Mouse (Mus musculus) hindbrain, embryonic 15.5 days (tissue): ENCODE measurements around the gene B3galt6. TPM values are rescaled to one million over a fixed set of nuclear protein-coding genes. Genes with fewer than 3 reads are reported as not detected.

ENCODE experiments used
- ATAC-seq: fragments of 200-750 bp; cut with Nextera tagmentation; 2 replicates; pipeline ENCODE4 v1.8.0; 2017; ENCODE audit warnings: low read depth, moderate number of reproducible peaks, moderate TSS enrichment; ENCODE audit not compliant: low FRiP score
- H3K27ac ChIP-seq: fragments of 300-500 bp; sonication (generic); replicated peaks from 2 replicates; pipeline ENCODE4 v1.5.1; 2015; ENCODE audit warnings: mild to moderate bottlenecking, inconsistent platforms
- H3K27me3 ChIP-seq: fragments of 300-500 bp; sonication (generic); 2 replicates; pipeline ENCODE4 v1.6.1; 2015; ENCODE audit warnings: control low read depth, inconsistent platforms
- H3K36me3 ChIP-seq: fragments of 300-500 bp; sonication (generic); 2 replicates; pipeline ENCODE4 v1.6.1; 2015; ENCODE audit warnings: control low read depth, inconsistent platforms
- H3K4me1 ChIP-seq: fragments of 300-500 bp; sonication (generic); replicated peaks from 2 replicates; pipeline ENCODE4 v1.6.1; 2015; ENCODE audit warnings: control low read depth, inconsistent platforms
- H3K4me2 ChIP-seq: fragments of 300-500 bp; sonication (generic); 2 replicates; pipeline ENCODE4 v1.6.1; 2015; ENCODE audit warnings: moderate library complexity, mild to moderate bottlenecking, inconsistent platforms
- H3K4me3 ChIP-seq: fragments of 300-500 bp; sonication (generic); 2 replicates; pipeline ENCODE4 v1.5.1; 2015; ENCODE audit warnings: mild to moderate bottlenecking, inconsistent platforms
- H3K9ac ChIP-seq: fragments of 300-500 bp; sonication (generic); 2 replicates; pipeline ENCODE4 v1.6.1; 2015; ENCODE audit warnings: inconsistent platforms
- H3K9me3 ChIP-seq: fragments of 300-500 bp; sonication (generic); 2 replicates; pipeline ENCODE4 v1.6.1; 2016; ENCODE audit warnings: control low read depth, inconsistent platforms
- WGBS: fragments of 180-500 bp; shearing (Covaris S2); methylation state at CpG from one replicate; pipeline ENCODE4 v1.1.7; 2015; 5-methylcytosine and 5-hydroxymethylcytosine counted together
- polyA plus RNA-seq: library from polyadenylated mRNA; unstranded; fragments of >200 nt; fragmentation: Nextera tagmentation; extraction: Ambion mirVana; gene quantifications from 2 replicates; pipeline ENCODE4 v1.2.1, GENCODE M21; 2015

B3galt6 gene
- 33.1 and 35.9 TPM in 2 replicates for polyA plus RNA-seq

DNA sequence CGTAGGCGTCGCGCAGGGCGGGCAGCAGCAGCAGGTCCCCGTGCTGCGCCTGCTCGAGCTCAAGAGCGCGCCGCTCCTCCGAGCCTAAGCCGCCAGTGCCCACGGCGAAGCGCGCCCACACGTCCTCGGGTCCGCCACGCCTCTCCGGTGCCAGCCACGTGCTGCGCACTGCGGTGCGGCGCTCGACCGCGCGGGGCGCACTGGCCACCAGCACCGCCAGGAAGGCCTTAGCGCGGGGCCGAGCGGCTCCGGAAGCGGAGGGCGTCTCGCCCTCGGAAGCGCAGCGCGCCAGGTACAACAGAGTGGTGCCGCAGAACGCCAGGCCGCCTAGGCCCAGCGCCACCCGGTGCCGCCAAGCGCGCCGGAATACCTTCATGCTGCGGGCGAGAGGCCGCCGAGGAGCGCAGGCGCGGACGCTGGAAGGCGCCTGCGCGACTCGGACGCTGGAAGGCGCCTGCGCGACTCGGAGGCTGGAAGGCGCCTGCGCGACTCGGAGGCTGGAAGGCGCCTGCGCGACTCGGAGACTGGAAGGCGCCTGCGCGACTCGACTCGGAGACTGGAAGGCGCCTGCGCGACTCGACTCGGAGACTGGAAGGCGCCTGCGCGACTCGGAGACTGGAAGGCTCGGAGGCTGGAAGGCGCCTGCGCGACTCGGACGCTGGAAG lies at the start of gene B3galt6, which contains the start of gene Sdf4:
Gene B3galt6, minus strand, starts transcription at position 409 of the 665 bp plus-strand sequence.
Gene Sdf4, plus strand, starts transcription at position 632 of the 665 bp plus-strand sequence.
- Histone ChIP-seq H3K4me2 (peak within 1 kb of the TSS; percentile 98), H3K9me3 (no peaks in the 10 kb centered on the region)
- WGBS, result under 1% methylated on average over 99 of the region's 99 CpGs

DNA sequence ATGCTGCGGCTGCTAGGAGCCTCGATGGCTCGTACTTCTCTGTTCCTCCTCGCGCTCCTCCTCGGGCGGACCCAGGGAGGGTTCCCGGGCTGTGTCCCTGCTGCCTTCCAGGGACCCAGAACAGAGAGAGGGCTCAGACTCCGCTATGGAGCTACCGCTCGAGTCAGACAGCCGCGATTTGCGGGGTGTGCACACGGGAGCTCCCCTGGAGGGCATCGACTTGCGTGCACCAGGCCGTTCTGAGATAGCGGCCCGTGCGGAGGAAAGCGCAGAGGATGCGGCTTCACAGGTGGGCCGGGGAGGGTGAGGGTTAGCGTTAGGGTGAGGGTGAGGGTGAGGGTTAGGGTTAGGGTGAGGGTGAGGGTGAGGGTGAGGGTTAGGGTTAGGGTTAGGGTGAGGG lies 42.5 kb upstream of the B3galt6 start:
- no peaks in the 10 kb centered on the region for H3K36me3 ChIP-seq
- H3K4me3 ChIP-seq, result peak overlapping the region; percentile 28
- H3K27ac ChIP-seq, result no peak overlapping the region
- 0 out of 2 replicates have a peak overlapping the region, but pooled peaks have one; percentile 2 for H3K9ac ChIP-seq
- peaks cover 19% of the 10 kb centered on the region for H3K27me3 ChIP-seq
- no peak for ATAC-seq
- no peaks in the 10 kb centered on the region for H3K9me3 ChIP-seq
- H3K4me1 ChIP-seq, result peaks cover 42% of the 10 kb centered on the region
- peak overlapping the region; percentile 52 for H3K4me2 ChIP-seq
- 6% methylated on average over 25 of the region's 25 CpGs for WGBS

More for the DNA sequence above, at the start of gene B3galt6, which contains the start of gene Sdf4:
- Histone ChIP-seq H3K36me3 (0 out of 2 replicates have a peak, but pooled peaks cover 3% of the 10 kb centered on the region), H3K4me3 (peak within 1 kb of the TSS; percentile 80), H3K27me3 (no peaks in the 10 kb centered on the region), H3K27ac (peak within 1 kb of the TSS; percentile 96), H3K9ac (peak within 1 kb of the TSS; percentile 79), H3K4me1 (peaks cover 40% of the 10 kb centered on the region)
- ATAC-seq, result peak; percentile 85

DNA sequence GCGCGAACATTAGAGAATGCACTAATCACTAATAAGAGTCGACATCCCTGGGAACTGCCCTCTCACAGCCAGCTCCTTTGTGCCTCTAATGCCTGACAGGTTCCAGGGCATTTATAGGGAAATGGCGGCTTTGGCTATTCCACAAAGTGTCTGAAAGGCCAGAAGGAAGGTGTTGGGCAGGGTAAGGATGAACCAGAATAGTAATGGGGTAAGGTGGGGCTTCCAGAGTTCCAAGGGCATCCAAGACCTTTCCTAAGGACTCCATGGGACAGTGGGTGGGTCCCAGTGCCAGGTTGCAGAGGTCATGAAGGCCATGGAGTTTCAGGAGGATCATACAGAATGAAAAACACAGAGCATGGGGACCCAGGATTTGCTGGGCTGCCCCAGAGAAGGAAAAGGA lies 41.9 kb upstream of the B3galt6 start:
- Histone ChIP-seq H3K4me3 (no peak overlapping the region), H3K4me1 (peaks cover 42% of the 10 kb centered on the region), H3K27ac (no peak overlapping the region), H3K4me2 (peak overlapping the region; percentile 52; the same call in 1 of the 2 replicates), H3K9ac (no peak overlapping the region), H3K27me3 (peaks cover 19% of the 10 kb centered on the region), H3K9me3 (no peaks in the 10 kb centered on the region), H3K36me3 (peaks cover 4% of the 10 kb centered on the region; the same call in 1 of the 2 replicates)
- ATAC-seq, result no peak
- 53% methylated on average over 4 of the region's 4 CpGs for WGBS

DNA sequence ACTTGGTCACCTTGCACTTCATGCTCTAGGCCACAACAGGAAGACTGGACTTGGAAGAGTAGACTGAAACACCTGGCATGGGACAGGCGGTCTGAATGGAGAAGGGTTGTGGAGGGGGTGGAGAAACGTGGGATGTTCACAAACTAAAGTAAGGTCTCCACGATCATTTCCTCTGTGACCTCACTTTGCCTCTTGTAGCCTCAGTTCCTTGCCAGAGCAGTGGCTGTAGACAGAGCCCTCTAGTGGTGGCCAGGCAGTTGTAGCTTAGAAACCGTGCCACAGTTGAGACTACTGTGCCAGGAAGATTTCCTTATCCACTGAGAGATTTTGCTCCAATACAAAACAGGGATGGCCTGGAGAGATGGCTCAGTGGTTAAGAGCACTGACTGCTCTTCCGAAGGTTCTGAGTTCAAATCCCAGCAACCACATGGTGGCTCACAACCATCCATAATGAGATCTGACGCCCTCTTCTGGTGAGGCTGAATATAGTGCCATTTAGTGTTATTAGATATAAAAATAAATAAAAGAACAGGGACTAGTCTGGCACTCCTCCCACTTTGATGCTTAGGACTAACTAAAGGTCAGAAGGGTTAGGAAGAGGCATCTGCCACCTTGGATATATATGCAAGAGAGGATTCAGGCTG lies 41.1 kb upstream of the B3galt6 start:
- Histone ChIP-seq H3K4me1 (peaks cover 42% of the 10 kb centered on the region), H3K4me2 (no peak overlapping the region), H3K9ac (no peak overlapping the region), H3K4me3 (no peak overlapping the region), H3K9me3 (no peaks in the 10 kb centered on the region), H3K27me3 (peaks cover 19% of the 10 kb centered on the region), H3K36me3 (peaks cover 6% of the 10 kb centered on the region; the same call in 1 of the 2 replicates), H3K27ac (no peak overlapping the region)
- ATAC-seq, result no peak
- WGBS, result 54% methylated on average over 6 of the region's 6 CpGs

DNA sequence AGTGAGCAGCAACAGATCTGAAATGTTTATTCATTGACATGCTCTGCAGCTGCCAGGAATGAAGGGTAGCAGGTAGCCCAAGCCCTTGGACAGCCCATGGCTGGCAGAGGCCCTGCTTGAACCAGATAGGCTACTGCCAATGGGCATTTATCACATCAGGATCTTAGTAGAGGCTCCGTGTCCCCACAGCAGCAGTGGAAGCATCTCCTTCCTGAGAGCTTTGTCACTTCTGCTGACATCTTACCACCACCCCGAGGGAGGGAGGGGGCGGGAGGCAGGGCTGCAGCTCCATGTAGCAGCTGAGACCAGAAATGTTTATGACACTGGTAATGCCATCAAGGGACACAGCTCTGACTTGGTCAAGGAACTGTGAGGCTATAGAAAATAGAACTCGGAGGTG lies 40.4 kb upstream of the B3galt6 start:
- Histone ChIP-seq H3K4me1 (peaks cover 42% of the 10 kb centered on the region), H3K36me3 (peaks cover 11% of the 10 kb centered on the region), H3K9me3 (no peaks in the 10 kb centered on the region), H3K4me3 (no peak overlapping the region), H3K27ac (peak overlapping the region; percentile 88; the same call in 1 of the 2 replicates), H3K27me3 (peaks cover 19% of the 10 kb centered on the region), H3K4me2 (peak overlapping the region; percentile 73; the same call in 1 of the 2 replicates), H3K9ac (no peak overlapping the region)
- 88% methylated on average over 4 of the region's 4 CpGs for WGBS
- ATAC-seq, result no peak

DNA sequence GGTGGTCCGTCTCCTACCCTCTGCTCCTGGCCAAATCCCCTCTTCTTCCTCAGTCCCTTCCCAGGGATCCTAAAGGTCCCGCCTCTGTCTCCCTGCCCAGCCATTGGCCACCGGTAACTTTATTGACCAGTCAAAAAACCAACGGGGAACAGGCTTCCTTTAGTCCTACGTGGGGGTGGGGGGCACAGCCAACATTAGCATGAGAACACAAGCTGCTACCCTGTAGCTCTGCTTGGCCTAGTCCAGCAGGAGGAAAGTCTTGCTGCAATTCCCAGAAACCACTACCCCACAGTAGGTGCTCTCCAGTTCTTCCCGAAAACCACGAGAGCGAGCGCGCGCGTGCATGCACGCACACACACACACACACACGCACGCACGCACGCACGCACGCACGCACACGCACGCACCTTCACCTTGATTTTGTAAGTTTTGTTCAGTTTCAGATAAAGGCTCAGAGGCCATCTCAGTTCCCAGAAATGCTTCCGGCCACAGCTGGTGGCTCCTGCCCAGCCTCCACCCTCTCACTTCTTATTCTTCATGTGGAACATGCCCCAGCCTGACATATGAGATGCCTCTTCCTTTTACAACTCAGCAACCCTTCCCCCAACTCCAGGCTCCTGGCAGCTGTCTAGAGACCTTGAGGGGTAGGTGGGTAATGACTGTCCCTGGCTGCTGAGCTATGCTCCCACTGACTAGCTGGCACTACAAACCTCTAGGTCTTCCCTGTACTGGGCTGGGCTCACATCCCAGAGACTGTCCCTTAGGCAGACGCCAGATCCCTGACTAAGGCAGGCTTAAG lies 39.3 kb upstream of the B3galt6 start:
- peak overlapping the region; percentile 66 for H3K9ac ChIP-seq
- H3K4me2 ChIP-seq, result peak overlapping the region; percentile 73
- H3K4me3 ChIP-seq, result peak overlapping the region; percentile 52
- WGBS, result 3% methylated on average over 24 of the region's 24 CpGs
- H3K27me3 ChIP-seq, result peaks cover 19% of the 10 kb centered on the region
- H3K27ac ChIP-seq, result peak overlapping the region; percentile 88
- H3K4me1 ChIP-seq, result peaks cover 42% of the 10 kb centered on the region
- peaks cover 20% of the 10 kb centered on the region for H3K36me3 ChIP-seq
- H3K9me3 ChIP-seq, result no peaks in the 10 kb centered on the region
- ATAC-seq, result peak; percentile 93

DNA sequence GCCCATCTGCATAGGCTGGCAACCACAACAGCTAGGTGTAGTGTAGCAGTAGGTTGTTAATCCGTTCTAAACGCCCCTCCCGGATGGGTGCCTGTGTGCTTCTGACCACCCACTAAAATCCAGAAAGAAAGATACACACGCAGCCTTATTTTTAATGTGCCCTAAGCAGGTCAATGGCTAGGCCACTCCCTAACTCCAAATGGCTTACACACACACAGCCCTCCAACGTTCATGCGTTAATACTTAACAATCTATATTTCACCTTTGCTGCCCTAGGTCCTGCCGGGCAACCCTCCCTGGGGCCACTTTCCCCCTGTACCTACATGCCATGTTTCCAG lies 38.8 kb upstream of the B3galt6 start:
- ATAC-seq, result no peak; the same call in 1 of the 2 replicates
- Histone ChIP-seq H3K27me3 (peaks cover 17% of the 10 kb centered on the region), H3K9ac (peak overlapping the region; percentile 66), H3K4me3 (peak overlapping the region; percentile 52), H3K4me1 (peaks cover 42% of the 10 kb centered on the region), H3K9me3 (no peaks in the 10 kb centered on the region), H3K27ac (peak overlapping the region; percentile 88), H3K4me2 (peak overlapping the region; percentile 73), H3K36me3 (peaks cover 20% of the 10 kb centered on the region)
- 14% methylated on average over 7 of the region's 7 CpGs for WGBS

DNA sequence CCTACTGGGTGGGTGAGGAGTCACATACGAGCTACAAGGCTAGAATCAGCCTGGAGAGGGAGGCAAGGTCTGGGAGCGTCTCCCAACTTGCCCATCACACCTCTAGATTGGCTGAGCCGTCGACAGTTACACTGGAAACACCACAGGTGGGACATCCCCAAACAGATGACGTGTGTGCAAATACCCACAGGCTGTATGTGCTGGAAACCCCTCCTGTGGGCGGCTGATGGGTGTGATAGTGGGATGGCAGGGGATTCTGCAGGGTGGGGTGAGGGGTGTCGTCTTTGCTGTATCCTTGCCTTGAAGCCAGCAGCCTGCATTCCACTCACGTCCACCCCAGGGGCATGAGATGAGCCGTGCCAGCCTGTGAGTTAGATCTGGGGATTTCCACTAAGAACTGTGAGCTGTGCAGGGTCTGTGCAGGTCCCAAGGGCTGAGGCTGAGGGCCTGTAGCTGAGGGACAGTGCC lies 38.2 kb upstream of the B3galt6 start:
- peak overlapping the region; percentile 73 for H3K4me2 ChIP-seq
- H3K27ac ChIP-seq, result peak overlapping the region; percentile 88
- H3K36me3 ChIP-seq, result peaks cover 20% of the 10 kb centered on the region
- H3K9me3 ChIP-seq, result no peaks in the 10 kb centered on the region
- peaks cover 42% of the 10 kb centered on the region for H3K4me1 ChIP-seq
- peaks cover 12% of the 10 kb centered on the region for H3K27me3 ChIP-seq
- 63% methylated on average over 9 of the region's 9 CpGs for WGBS
- 0 out of 2 replicates have a peak, but pooled peaks have one; percentile 9 for ATAC-seq
- H3K9ac ChIP-seq, result peak overlapping the region; percentile 66
- peak overlapping the region; percentile 52 for H3K4me3 ChIP-seq

DNA sequence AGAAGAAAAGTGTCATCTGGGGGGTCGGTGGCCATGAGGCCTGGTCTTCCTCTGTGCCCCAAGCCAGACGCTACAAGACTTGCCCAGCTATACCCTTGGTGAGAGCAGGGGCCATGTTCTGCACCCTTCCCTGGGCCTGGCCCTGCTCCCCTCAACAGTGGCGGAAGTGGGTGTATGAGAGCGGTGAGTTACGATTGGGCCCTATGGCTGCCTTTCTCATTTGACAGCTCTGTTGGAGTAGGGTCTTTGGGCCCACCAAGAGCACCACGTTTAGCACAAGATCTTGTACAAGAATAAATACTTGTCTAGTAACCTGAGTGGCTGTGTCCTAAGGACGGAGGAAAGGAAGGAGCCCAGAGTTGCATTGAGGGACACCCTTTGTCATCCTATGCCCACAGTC lies 36.1 kb upstream of the B3galt6 start:
- Histone ChIP-seq H3K4me3 (no peak overlapping the region), H3K36me3 (peaks cover 20% of the 10 kb centered on the region), H3K4me2 (no peak overlapping the region), H3K9ac (no peak overlapping the region), H3K27me3 (no peaks in the 10 kb centered on the region), H3K4me1 (peaks cover 31% of the 10 kb centered on the region), H3K9me3 (no peaks in the 10 kb centered on the region), H3K27ac (no peak overlapping the region)
- WGBS, result 96% methylated on average over 7 of the region's 7 CpGs
- ATAC-seq, result no peak

DNA sequence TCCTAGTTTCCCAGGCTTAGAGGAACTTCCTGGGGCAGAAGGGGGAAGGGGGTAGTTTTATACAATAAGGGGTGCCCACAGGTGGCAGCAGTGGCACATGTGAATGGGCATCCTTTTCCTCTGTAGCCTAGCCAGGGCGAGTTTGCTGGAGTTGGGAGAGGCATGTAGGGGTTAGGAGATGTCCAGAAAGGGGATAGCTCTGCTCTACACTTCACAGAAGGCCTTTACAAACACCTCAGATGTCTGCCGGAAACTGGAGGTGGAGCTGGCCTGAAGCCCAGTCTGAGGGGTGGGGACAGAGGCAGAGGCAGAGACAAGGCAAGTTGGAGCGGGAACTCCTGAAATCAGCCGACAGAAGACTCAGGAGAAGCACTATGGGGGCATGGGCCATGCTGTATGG lies 33.6 kb upstream of the B3galt6 start, which contains the start of gene Tnfrsf18:
Gene Tnfrsf18, plus strand, starts transcription at position 152 of the 400 bp plus-strand sequence.
- WGBS, result 66% methylated on average over 4 of the region's 4 CpGs

DNA sequence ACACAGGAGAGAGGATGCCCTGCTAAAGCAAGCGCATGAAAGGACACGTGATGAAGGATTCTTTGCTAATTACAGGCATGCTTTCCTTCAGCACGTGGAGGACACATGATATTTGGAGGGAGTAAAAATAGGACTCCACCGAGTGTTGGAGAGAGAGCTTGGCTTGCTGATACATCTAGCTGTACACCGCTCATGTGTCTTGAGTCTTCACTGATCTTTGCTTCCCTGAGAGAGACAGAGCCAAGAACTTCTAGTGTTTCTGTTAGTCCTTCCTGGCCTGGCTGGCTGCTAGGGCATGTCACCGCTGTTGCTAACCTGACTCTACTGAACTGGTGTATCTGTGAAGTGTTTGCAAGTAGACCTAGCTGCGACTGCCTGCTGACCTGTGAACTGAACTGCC lies 31.7 kb upstream of the B3galt6 start:
- ATAC-seq, result no peak
- Histone ChIP-seq H3K4me3 (no peak overlapping the region), H3K4me1 (no peaks in the 10 kb centered on the region), H3K4me2 (no peak overlapping the region), H3K27ac (no peak overlapping the region), H3K27me3 (no peaks in the 10 kb centered on the region), H3K9me3 (no peaks in the 10 kb centered on the region), H3K9ac (no peak overlapping the region), H3K36me3 (peaks cover 16% of the 10 kb centered on the region)
- WGBS, result 92% methylated on average over 7 of the region's 7 CpGs

More for the DNA sequence above, 33.6 kb upstream of the B3galt6 start, which contains the start of gene Tnfrsf18:
- H3K27me3 ChIP-seq, result no peaks in the 10 kb centered on the region
- H3K9me3 ChIP-seq, result no peaks in the 10 kb centered on the region
- peaks cover 11% of the 10 kb centered on the region for H3K4me1 ChIP-seq
- no peak within 1 kb of the TSS for H3K4me3 ChIP-seq
- no peak within 1 kb of the TSS for H3K9ac ChIP-seq
- H3K4me2 ChIP-seq, result no peak within 1 kb of the TSS
- H3K27ac ChIP-seq, result no peak within 1 kb of the TSS
- no peak for ATAC-seq
- H3K36me3 ChIP-seq, result peaks cover 20% of the 10 kb centered on the region
